Mouse (Mus musculus) lung, embryonic 14.5 days (tissue): ENCODE results near the gene Il15ra. TPM values are rescaled to one million over a fixed set of nuclear protein-coding genes. Genes with fewer than 3 reads are reported as not detected.
"Not testable (repeated sequence)": the region's sequence is repeated elsewhere in the genome, so short reads cannot be mapped to it uniquely, and the experiment has no call there.

Experiments used
- ATAC-seq: fragments of 200-750 bp; cut with Nextera tagmentation; 2 replicates; pipeline ENCODE4 v1.8.0; 2017; ENCODE audit warnings: mild to moderate bottlenecking, moderate TSS enrichment, moderate library complexity; ENCODE audit not compliant: insufficient read depth
- DNase-seq: peaks from one replicate; pipeline ENCODE4 v3.0.0-alpha.2; 2015
- H3K27ac ChIP-seq: fragments of 300-500 bp; sonication (generic); 2 replicates; pipeline ENCODE4 v1.5.1; 2014; ENCODE audit warnings: low read depth, mild to moderate bottlenecking, moderate library complexity
- H3K27me3 ChIP-seq: fragments of 300-500 bp; sonication (generic); 2 replicates; pipeline ENCODE4 v1.6.1; 2014; ENCODE audit warnings: low read length, control low read depth; ENCODE audit not compliant: insufficient read depth
- H3K36me3 ChIP-seq: fragments of 300-500 bp; sonication (generic); 2 replicates; pipeline ENCODE4 v1.6.1; 2014; ENCODE audit warnings: control low read depth; ENCODE audit not compliant: insufficient read depth
- H3K4me1 ChIP-seq: fragments of 300-500 bp; sonication (generic); 2 replicates; pipeline ENCODE4 v1.6.1; 2014; ENCODE audit warnings: antibody characterized with exemption, control low read depth; ENCODE audit not compliant: insufficient read depth
- H3K4me2 ChIP-seq: fragments of 300-500 bp; sonication (generic); 2 replicates; pipeline ENCODE4 v1.6.1; 2014; ENCODE audit warnings: mild to moderate bottlenecking
- H3K4me3 ChIP-seq: fragments of 300-500 bp; sonication (generic); 2 replicates; pipeline ENCODE4 v1.5.1; 2014; ENCODE audit warnings: low read depth, low read length
- H3K9ac ChIP-seq: fragments of 300-500 bp; sonication (generic); 2 replicates; pipeline ENCODE4 v1.6.1; 2014
- H3K9me3 ChIP-seq: fragments of 300-500 bp; sonication (generic); 2 replicates; pipeline ENCODE4 v1.6.1; 2016; ENCODE audit warnings: low read depth, low read length, control low read depth
- CTCF ChIP-seq: IDR thresholded peaks from 2 replicates; pipeline ENCODE4 v1.5.1; 2016; ENCODE audit warnings: antibody characterized with exemption, low read depth
- WGBS: fragments of 180-500 bp; shearing (Covaris S2); extraction: QIAGEN DNeasy Blood & Tissue Kit; methylation state at CpG from one replicate; pipeline ENCODE4 v1.1.7; 2014; 5-methylcytosine and 5-hydroxymethylcytosine counted together
- polyA plus RNA-seq: library from polyadenylated mRNA; unstranded; fragments of >200 nt; fragmentation: Nextera tagmentation; extraction: Ambion mirVana; gene quantifications from 2 replicates; pipeline ENCODE4 v1.2.1, GENCODE M21; 2014

Il15ra gene
- polyA plus RNA-seq, 1 experiment from 2014 or later = 1.6 TPM

DNA sequence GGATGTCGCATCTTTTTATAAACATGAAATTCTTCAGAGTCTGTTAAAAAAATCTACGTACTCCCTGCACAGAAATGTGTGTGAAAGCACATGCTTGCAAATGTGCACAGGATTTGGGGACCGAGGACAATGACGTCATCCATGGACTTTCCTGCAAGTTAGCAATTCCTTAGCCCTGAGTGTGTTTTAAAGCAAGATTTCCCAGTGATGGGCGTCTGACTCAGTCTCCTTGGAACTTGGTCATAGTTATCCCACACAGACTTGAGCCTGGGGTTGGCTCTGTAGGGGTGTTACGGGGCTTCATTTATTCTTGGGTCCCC, 1.6 kb downstream of the Il15ra start:
- H3K36me3 ChIP-seq = no peaks in the 10 kb centered on the region
- H3K27ac ChIP-seq = no peak overlapping the region
- 0 out of 2 replicates have a peak, but pooled peaks cover 3% of the 10 kb centered on the region for H3K27me3 ChIP-seq
- peak; percentile 30 for DNase-seq
- ATAC-seq = no peak
- H3K9ac ChIP-seq = no peak overlapping the region
- no peaks in the 10 kb centered on the region for H3K4me1 ChIP-seq
- H3K9me3 ChIP-seq = no peaks in the 10 kb centered on the region
- 31% methylated on average over 6 of the region's 6 CpGs for WGBS
- H3K4me3 ChIP-seq = no peak overlapping the region; the same call in 1 of the 2 replicates
- TF ChIP-seq CTCF = no peak
- peak overlapping the region; percentile 95 for H3K4me2 ChIP-seq

DNA sequence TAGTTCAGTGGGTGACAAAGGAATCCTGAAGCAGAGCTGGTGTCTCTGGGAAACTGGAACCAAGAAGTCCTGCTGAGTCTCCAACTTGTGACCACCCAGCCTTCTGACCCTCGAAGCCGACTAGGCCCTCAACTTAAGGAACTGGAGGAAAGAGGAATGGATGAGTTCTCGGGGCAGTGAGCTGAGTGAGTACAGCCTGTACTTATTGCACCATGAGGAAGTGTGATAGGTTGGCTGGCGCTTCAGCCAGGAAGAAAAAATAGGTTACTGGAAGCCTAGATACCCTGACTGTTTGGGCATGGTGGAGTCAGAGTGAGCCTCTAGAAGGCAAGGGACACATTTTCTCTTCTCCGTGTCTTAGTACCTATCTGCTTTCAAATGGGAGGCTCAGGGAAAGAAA, 3.4 kb downstream of the Il15ra start:
- DNase-seq (no peak), ATAC-seq (no peak)
- H3K4me1 ChIP-seq = no peaks in the 10 kb centered on the region
- no peaks in the 10 kb centered on the region for H3K9me3 ChIP-seq
- H3K27ac ChIP-seq = no peak overlapping the region
- H3K27me3 ChIP-seq = 0 out of 2 replicates have a peak, but pooled peaks cover 3% of the 10 kb centered on the region
- H3K9ac ChIP-seq = no peak overlapping the region
- TF ChIP-seq CTCF = no peak
- no peak overlapping the region for H3K4me2 ChIP-seq
- WGBS = 85% methylated on average over 5 of the region's 5 CpGs
- no peaks in the 10 kb centered on the region for H3K36me3 ChIP-seq
- no peak overlapping the region for H3K4me3 ChIP-seq

DNA sequence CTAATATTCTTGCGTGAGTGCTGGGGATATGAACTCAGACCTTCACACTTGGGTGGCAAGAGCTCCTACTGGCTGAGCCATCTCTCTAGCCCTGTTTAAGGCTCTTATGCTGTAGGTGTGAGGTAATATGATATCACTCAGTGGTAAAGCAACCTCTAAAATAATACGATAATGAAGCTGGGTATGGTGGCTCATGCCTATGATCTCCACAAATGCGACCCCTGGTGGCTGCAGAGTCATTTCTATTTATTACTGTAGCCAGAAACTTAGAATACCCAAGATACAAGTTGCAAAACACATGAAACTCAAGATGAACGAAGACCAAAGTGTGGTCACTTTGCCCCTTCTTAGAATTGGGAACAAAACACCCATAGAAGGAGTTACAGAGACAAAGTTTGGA, 5.0 kb downstream of the Il15ra start:
- H3K4me3 ChIP-seq, H3K4me1 ChIP-seq, H3K27me3 ChIP-seq, H3K9ac ChIP-seq, H3K36me3 ChIP-seq, H3K4me2 ChIP-seq, ATAC-seq, H3K27ac ChIP-seq, H3K9me3 ChIP-seq: not testable (repeated sequence)
- peak; percentile 42 for TF ChIP-seq CTCF
- peak; percentile 77 for DNase-seq
- 44% methylated on average over 4 of the region's 4 CpGs for WGBS

DNA sequence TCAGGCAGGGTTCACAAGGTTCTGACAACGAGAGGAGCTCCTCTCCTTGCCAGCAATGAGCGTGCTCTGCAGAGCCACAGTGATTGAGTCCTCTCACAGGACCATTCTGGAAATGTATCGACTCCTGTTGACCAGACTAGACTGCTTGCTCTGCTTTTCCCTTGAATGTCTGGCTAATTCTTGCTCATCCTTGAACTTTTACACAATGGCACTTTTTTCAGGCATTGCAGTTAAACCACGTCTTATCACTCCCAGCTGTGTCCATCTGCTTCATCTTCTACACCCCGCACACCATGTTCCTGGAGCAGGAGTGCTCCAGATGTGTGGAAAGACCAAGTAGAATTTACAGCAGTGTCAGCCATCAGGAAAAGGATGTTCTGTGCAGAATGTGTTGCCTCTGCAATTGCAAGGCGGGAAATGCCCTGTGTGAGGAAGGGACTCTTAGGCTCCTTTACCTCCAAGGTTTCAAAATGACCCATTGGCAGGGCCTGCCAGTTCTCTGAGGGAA, 7.4 kb downstream of the Il15ra start:
- 68% methylated on average over 6 of the region's 6 CpGs for WGBS
- Histone ChIP-seq H3K36me3 (no peaks in the 10 kb centered on the region), H3K4me3 (no peak overlapping the region), H3K4me1 (no peaks in the 10 kb centered on the region), H3K9ac (no peak overlapping the region), H3K9me3 (no peaks in the 10 kb centered on the region), H3K4me2 (no peak overlapping the region), H3K27ac (no peak overlapping the region), H3K27me3 (no peaks in the 10 kb centered on the region)
- TF ChIP-seq CTCF = no peak
- ATAC-seq (0 out of 2 replicates have a peak, but pooled peaks have one; percentile 11), DNase-seq (no peak)

- TF ChIP-seq CTCF = no peak
- DNase-seq = peak; percentile 56
- Histone ChIP-seq H3K4me2 (no peak overlapping the region), H3K9ac (no peak overlapping the region), H3K27ac (no peak overlapping the region), H3K4me1 (no peaks in the 10 kb centered on the region), H3K4me3 (no peak overlapping the region), H3K27me3 (no peaks in the 10 kb centered on the region), H3K9me3 (no peaks in the 10 kb centered on the region), H3K36me3 (no peaks in the 10 kb centered on the region)
- 41% methylated on average over 3 of the region's 3 CpGs for WGBS
- ATAC-seq = no peak
Measured at GRCm38 (mm10) chr2:11713021-11713420, 7.9 kb downstream of the Il15ra start.

- no peak overlapping the region for H3K9ac ChIP-seq
- no peak overlapping the region for H3K4me3 ChIP-seq
- DNase-seq = no peak
- H3K27ac ChIP-seq = no peak overlapping the region
- no peaks in the 10 kb centered on the region for H3K9me3 ChIP-seq
- no peaks in the 10 kb centered on the region for H3K4me1 ChIP-seq
- WGBS = 77% methylated on average over 4 of the region's 4 CpGs
- no peaks in the 10 kb centered on the region for H3K27me3 ChIP-seq
- no peak for TF ChIP-seq CTCF
- H3K36me3 ChIP-seq = no peaks in the 10 kb centered on the region
- H3K4me2 ChIP-seq = no peak overlapping the region
- no peak for ATAC-seq
Measured at GRCm38 (mm10) chr2:11714535-11714934, 9.4 kb downstream of the Il15ra start.

DNA sequence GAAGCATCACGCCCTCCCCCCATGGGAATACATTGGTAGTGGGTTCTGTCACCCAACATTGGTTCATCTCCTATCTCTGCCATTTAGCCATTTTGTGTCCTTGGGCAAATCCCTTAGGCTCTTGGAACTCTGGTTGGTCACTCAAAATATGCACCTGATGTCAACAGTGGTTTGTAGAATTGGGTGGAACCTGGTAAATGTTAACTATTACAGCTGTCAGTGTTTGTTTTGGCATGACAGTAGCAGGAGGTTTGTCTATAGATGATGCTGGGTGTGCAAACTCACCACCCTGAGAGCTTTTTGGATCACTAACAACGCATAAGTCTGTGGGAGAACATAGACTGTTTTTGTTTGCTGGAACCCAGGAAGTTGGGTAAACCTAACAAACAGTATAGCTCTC, 13.5 kb downstream of the Il15ra start:
- WGBS = 78% methylated on average over 2 of the region's 2 CpGs
- H3K27me3 ChIP-seq = no peaks in the 10 kb centered on the region
- H3K4me1 ChIP-seq = no peaks in the 10 kb centered on the region
- H3K27ac ChIP-seq = no peak overlapping the region
- DNase-seq (no peak), ATAC-seq (no peak)
- no peak overlapping the region for H3K4me2 ChIP-seq
- H3K9me3 ChIP-seq = no peaks in the 10 kb centered on the region
- TF ChIP-seq CTCF = no peak
- H3K9ac ChIP-seq = no peak overlapping the region
- H3K36me3 ChIP-seq = no peaks in the 10 kb centered on the region
- H3K4me3 ChIP-seq = no peak overlapping the region

DNA sequence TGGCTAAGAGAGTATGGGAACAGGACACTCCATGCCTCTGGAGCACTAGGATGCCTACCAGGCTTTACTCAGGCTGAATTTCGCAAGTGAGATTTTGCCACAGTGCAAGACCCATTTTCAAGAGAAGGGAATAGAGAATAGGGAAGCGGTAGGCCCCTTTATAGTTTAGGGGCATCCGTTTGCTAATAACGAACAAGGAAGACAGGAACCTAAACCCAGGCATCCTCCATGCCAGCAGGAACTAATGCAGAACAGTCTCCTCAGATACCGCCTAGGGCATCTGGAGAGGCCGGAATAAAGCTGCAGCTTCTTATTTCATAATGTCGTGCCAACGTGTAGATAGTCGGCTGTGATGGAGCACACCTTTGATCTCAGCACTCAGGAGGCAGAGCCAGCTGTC, 17.5 kb downstream of the Il15ra start:
- no peaks in the 10 kb centered on the region for H3K36me3 ChIP-seq
- no peak overlapping the region for H3K9ac ChIP-seq
- no peaks in the 10 kb centered on the region for H3K4me1 ChIP-seq
- ATAC-seq = no peak
- no peak overlapping the region for H3K4me2 ChIP-seq
- TF ChIP-seq CTCF = no peak
- 77% methylated on average over 9 of the region's 9 CpGs for WGBS
- no peak overlapping the region for H3K4me3 ChIP-seq
- no peaks in the 10 kb centered on the region for H3K27me3 ChIP-seq
- no peak overlapping the region for H3K27ac ChIP-seq
- no peak for DNase-seq
- H3K9me3 ChIP-seq = no peaks in the 10 kb centered on the region
